Mouse (Mus musculus) kidney, embryonic 15.5 days (tissue): ENCODE results near the gene Vezt. TPM values are rescaled to one million over a fixed set of nuclear protein-coding genes. Genes with fewer than 3 reads are reported as not detected.
A peak's percentile ranks its signal among the peaks of the same experiment; 100 is the strongest.

Experiments used
- ATAC-seq: fragments of 200-750 bp; cut with Nextera tagmentation; replicated peaks from 2 replicates; pipeline ENCODE4 v1.8.0; 2017; ENCODE audit warnings: moderate TSS enrichment; ENCODE audit not compliant: low FRiP score
- H3K27ac ChIP-seq: fragments of 300-500 bp; sonication (generic); 2 replicates; pipeline ENCODE4 v1.5.1; 2015; ENCODE audit warnings: mild to moderate bottlenecking, inconsistent platforms
- H3K27me3 ChIP-seq: fragments of 300-500 bp; sonication (generic); 2 replicates; pipeline ENCODE4 v1.6.1; 2015; ENCODE audit warnings: inconsistent platforms
- H3K36me3 ChIP-seq: fragments of 300-500 bp; sonication (generic); 2 replicates; pipeline ENCODE4 v1.6.1; 2015; ENCODE audit warnings: inconsistent platforms
- H3K4me1 ChIP-seq: fragments of 300-500 bp; sonication (generic); 2 replicates; pipeline ENCODE4 v1.6.1; 2015; ENCODE audit warnings: inconsistent platforms
- H3K4me2 ChIP-seq: fragments of 300-500 bp; sonication (generic); 2 replicates; pipeline ENCODE4 v1.6.1; 2015; ENCODE audit warnings: moderate library complexity, mild to moderate bottlenecking, inconsistent platforms
- H3K4me3 ChIP-seq: fragments of 300-500 bp; sonication (generic); replicated peaks from 2 replicates; pipeline ENCODE4 v1.5.1; 2015; ENCODE audit warnings: mild to moderate bottlenecking, inconsistent platforms
- H3K9ac ChIP-seq: fragments of 300-500 bp; sonication (generic); 2 replicates; pipeline ENCODE4 v1.6.1; 2015; ENCODE audit warnings: mild to moderate bottlenecking, inconsistent platforms
- H3K9me3 ChIP-seq: fragments of 300-500 bp; sonication (generic); replicated peaks from 2 replicates; pipeline ENCODE4 v1.6.1; 2016; ENCODE audit warnings: inconsistent platforms
- WGBS: fragments of 180-500 bp; shearing (Covaris S2); methylation state at CpG from one replicate; pipeline ENCODE4 v1.1.7; 2015; ENCODE audit warnings: mixed read lengths; 5-methylcytosine and 5-hydroxymethylcytosine counted together
- polyA plus RNA-seq: library from polyadenylated mRNA; unstranded; fragments of >200 nt; fragmentation: Nextera tagmentation; extraction: Ambion mirVana; gene quantifications from 2 replicates; pipeline ENCODE4 v1.2.1, GENCODE M21; 2015

Gene Vezt
- polyA plus RNA-seq, 1 experiment from 2014 or later = 23.6 TPM

DNA sequence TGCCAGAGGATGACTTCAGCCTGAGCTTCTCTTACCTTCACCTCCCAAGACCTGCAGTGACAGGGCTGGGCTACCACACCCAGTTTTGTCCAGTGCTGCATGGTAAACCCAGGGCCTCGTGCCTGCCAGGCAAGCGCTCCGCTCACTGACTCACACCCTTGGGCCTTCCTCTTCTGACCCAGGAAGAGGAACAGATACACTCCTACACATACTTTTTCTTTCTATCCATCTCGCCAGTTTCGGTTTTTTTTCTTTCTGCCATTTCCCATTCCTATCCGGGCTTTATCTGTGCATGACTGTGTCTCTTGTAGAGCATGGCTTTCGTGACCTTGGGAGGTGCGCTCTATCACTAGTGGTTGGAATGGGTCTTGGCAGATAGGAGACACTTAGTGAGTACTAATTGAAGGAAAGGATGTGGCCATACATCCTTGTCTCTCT is 24.0 kb upstream of the Vezt start:
- Histone ChIP-seq H3K9ac (no peak overlapping the region), H3K27ac (no peak overlapping the region), H3K27me3 (no peaks in the 10 kb centered on the region), H3K9me3 (no peaks in the 10 kb centered on the region), H3K36me3 (no peaks in the 10 kb centered on the region), H3K4me2 (no peak overlapping the region), H3K4me1 (no peaks in the 10 kb centered on the region; the same call in 1 of the 2 replicates), H3K4me3 (no peak overlapping the region)
- 84% methylated on average over 8 of the region's 8 CpGs for WGBS
- ATAC-seq = no peak

DNA sequence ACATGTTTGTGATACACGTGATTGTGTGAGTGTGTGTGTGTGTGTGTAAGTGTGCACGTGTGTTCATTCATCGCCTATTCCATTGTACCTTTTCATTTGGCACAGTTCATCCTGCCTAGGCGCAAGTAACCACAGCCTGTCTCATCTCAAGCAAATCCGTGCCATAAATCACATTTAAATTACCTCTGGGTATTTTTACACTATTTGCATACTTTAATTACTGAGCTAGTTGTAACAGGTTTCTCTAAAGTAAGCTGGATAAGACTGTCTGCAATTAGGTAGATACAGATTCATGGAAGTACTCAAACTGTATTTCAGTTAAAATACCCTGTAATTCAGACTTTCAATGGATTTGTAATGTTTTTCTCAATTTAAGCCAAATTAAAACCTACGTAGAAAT is 20.9 kb upstream of the Vezt start:
- Histone ChIP-seq H3K4me1 (no peaks in the 10 kb centered on the region; the same call in 1 of the 2 replicates), H3K9ac (no peak overlapping the region), H3K4me3 (no peak overlapping the region), H3K9me3 (no peaks in the 10 kb centered on the region), H3K27ac (no peak overlapping the region), H3K36me3 (no peaks in the 10 kb centered on the region), H3K27me3 (no peaks in the 10 kb centered on the region), H3K4me2 (no peak overlapping the region)
- 84% methylated on average over 6 of the region's 6 CpGs for WGBS
- ATAC-seq = no peak

DNA sequence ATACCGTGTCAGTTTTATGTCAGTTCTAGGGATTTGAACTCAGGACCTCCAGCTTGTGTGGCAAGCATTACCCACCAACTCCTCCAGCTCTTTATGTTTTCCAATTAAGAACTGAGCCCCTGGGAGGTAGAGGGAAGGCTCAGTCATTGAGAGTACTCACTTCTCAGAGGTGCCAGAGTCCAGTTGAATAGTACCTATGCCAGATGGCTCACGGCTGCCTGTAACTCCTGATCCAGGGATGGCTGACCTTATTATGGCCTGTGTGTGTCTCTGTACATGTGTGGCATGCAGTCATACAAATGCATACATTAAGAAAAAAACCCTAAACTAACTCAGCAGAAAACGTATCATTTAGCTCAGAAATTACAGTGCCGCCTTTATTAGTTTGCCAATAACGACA is 15.1 kb upstream of the Vezt start:
- peaks cover 5% of the 10 kb centered on the region for H3K36me3 ChIP-seq
- H3K4me3 ChIP-seq = no peak overlapping the region
- H3K4me2 ChIP-seq = no peak overlapping the region
- H3K27ac ChIP-seq = no peak overlapping the region
- ATAC-seq = no peak
- no peaks in the 10 kb centered on the region for H3K9me3 ChIP-seq
- peaks cover 22% of the 10 kb centered on the region for H3K4me1 ChIP-seq
- H3K9ac ChIP-seq = no peak overlapping the region
- H3K27me3 ChIP-seq = no peaks in the 10 kb centered on the region
- WGBS = 94% methylated on average over 5 of the region's 5 CpGs

DNA sequence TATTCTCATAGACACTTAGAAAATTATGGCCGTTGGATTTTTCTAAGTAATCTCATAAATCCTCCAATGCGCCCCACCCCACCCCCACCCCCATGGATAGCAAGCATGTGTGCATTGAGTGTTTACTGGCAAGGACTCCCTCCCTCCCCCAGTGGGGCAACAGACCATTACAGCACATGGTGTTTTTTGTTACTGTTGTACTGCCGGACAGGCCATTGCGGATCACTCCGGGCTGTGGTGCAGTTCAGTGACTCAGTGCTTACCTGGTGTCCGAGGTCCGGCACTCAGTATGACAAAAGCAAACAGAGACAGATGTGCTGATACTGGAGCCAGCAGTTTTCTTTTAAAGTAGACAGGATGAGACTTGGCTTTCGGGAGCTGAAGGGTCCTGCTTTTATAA is 13.5 kb upstream of the Vezt start:
- 0 out of 2 replicates have a peak, but pooled peaks have one; percentile 29 for ATAC-seq
- Histone ChIP-seq H3K27me3 (no peaks in the 10 kb centered on the region), H3K9me3 (no peaks in the 10 kb centered on the region), H3K4me2 (no peak overlapping the region), H3K36me3 (peaks cover 21% of the 10 kb centered on the region), H3K9ac (no peak overlapping the region), H3K4me3 (no peak overlapping the region), H3K27ac (no peak overlapping the region), H3K4me1 (peaks cover 22% of the 10 kb centered on the region)
- 55% methylated on average over 8 of the region's 8 CpGs for WGBS

DNA sequence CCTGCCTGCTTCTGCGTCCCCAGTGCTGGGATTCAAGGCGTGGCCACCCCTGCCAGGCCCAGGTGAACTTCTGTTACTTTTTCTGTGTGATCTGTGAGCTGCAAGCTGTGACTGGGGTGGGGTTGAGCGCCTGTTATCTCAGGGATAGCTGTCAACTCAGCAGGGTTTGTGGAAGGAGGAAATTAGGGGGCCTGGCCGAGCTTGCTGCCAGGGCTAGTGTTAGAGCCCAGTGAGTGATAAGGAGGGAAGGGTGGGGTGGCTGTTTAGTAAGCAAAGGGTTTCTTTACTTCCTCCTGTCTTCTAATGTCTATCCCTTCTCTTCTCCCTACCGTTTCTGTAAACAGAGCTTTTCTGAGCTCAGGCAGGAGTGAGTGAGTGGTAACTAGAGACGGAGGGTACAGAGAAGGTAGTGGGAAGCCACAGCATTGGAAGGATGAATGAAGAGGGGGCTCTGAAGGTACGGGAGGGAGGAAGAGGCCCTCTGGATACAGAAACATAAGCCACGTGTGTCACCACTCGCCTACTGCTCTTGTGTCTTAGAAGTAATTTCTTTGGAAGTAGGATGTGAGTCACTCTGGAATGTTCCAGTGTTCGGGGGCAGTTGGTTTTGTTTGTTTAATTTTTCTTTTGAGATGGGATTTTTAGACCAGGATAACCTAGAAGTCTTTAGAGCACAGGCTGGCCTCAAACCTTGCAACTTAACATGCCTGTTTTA is 12.4 kb upstream of the Vezt start:
- H3K9ac ChIP-seq = no peak overlapping the region
- H3K27me3 ChIP-seq = no peaks in the 10 kb centered on the region
- peak; percentile 49; the same call in 1 of the 2 replicates for ATAC-seq
- no peaks in the 10 kb centered on the region for H3K9me3 ChIP-seq
- 0 out of 2 replicates have a peak overlapping the region, but pooled peaks have one; percentile 19 for H3K27ac ChIP-seq
- no peak overlapping the region for H3K4me2 ChIP-seq
- WGBS = 59% methylated on average over 10 of the region's 10 CpGs
- H3K4me3 ChIP-seq = no peak overlapping the region
- H3K36me3 ChIP-seq = peaks cover 25% of the 10 kb centered on the region
- peaks cover 22% of the 10 kb centered on the region for H3K4me1 ChIP-seq

DNA sequence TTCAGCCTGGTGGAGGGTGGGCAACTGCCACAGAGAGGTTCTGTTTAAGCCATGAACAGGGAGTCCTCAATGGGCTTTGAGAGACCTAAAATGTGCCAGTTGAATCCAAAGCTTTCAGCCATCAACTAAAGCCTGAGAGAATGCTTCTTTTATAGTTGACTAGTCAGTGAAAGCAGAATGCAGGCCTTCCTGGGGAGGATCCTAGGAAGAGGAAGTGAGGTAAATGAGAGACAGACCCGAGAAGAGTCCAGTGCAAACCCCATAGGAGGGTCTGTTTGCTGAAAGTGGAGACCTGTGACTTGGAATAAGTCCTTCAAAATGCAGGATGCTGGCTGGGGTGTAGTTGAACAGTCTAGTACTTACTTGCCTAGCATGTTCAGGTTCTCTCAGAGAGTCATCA is 11.4 kb upstream of the Vezt start:
- Histone ChIP-seq H3K4me3 (no peak overlapping the region), H3K36me3 (peaks cover 25% of the 10 kb centered on the region), H3K27me3 (no peaks in the 10 kb centered on the region), H3K4me1 (peaks cover 22% of the 10 kb centered on the region), H3K9ac (no peak overlapping the region), H3K9me3 (no peaks in the 10 kb centered on the region), H3K4me2 (no peak overlapping the region), H3K27ac (no peak overlapping the region)
- ATAC-seq = no peak
- WGBS = 63% methylated on average over 1 of the region's 1 CpGs

DNA sequence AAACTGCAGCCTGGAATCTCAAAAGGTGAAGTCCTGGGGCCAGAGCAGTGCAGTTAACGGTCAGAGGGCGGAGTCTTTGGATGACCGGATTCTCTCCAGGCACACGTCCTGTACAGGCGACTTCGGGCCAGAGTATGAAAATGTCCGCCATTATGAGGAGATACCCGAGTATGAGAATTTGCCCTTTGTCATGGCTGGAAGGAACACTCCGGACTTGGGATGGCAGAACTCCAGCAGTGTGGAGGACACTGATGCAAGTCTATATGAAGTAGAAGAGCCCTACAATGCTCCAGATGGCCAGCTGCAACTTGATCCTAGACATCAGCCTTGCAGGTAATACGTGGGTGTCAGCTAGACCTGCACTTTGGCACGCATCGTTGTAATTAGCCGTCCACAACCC is 9.7 kb upstream of the Vezt start:
- no peak for ATAC-seq
- WGBS = 89% methylated on average over 13 of the region's 13 CpGs

DNA sequence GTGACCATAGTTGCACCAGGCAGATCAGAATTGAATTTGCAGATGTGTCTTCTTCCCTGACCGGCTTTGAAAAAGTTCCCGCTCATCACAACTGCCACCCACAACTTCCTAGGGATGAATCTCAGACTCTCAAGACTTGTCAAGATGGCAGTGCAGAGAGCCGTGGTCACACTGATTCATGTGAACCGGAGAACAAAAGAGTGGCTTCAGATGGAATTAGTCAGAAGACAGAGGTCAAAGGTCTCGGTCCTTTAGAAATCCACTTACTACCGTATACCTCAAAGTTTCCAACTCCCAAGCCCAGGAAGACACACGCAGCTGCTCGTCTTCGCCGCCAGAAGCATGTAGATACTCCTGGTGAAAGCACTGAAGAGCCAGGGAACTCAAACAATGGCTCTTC is 8.3 kb upstream of the Vezt start:
- Histone ChIP-seq H3K4me3 (no peak overlapping the region), H3K9me3 (no peaks in the 10 kb centered on the region), H3K9ac (no peak overlapping the region)

More for the DNA sequence above, 9.7 kb upstream of the Vezt start:
- Histone ChIP-seq H3K36me3 (peaks cover 25% of the 10 kb centered on the region), H3K4me3 (no peak overlapping the region), H3K4me2 (no peak overlapping the region), H3K4me1 (peaks cover 22% of the 10 kb centered on the region), H3K9ac (no peak overlapping the region), H3K27ac (no peak overlapping the region), H3K27me3 (no peaks in the 10 kb centered on the region), H3K9me3 (no peaks in the 10 kb centered on the region)

DNA sequence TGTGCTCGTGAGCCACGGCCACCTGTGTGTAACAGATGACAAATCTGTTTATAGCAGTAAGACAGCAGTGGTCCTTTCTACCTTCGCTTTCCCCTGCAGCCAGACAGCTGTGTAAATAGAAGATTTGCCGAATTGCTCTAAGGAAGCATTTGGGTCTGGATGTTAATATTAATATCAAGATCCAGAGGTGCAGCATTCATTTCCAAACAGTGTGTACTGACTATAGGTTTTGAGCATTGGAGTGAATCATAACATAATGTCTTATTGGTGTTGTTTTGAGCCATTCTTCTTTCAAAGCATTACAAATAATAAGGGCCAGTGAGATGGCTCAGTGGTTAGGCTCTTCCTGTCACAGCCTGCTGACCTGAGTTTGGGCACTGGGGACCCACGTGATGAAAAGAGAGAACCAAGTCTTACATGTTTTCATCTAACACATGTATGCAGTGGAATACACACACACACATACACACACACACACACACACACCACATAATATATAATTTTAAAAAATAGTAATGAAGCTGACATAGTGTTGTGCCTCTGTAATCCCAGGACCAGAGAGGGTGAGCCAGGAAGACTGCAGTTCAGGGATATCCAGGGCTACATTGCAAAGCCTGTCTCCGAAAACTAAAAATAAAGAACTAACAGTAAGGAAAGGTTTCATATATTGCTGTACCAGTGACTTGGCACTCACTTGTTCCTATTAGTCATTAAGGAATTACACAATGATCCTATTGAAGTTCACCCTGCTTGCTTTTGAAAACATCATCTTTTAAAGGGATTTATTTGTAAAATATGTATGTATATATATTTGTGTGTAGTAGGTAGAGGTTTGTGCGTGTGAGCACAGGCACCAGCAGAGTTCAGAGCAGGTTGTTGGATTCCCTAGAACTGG is 3.0 kb upstream of the Vezt start:
- ATAC-seq = no peak
- no peak overlapping the region; the same call in 1 of the 2 replicates for H3K4me2 ChIP-seq
- WGBS = 66% methylated on average over 7 of the region's 7 CpGs

More for the DNA sequence above, 8.3 kb upstream of the Vezt start:
- ATAC-seq = no peak
- Histone ChIP-seq H3K27me3 (no peaks in the 10 kb centered on the region), H3K27ac (no peak overlapping the region), H3K36me3 (peaks cover 25% of the 10 kb centered on the region), H3K4me2 (no peak overlapping the region), H3K4me1 (peaks cover 12% of the 10 kb centered on the region)
- 83% methylated on average over 10 of the region's 10 CpGs for WGBS

DNA sequence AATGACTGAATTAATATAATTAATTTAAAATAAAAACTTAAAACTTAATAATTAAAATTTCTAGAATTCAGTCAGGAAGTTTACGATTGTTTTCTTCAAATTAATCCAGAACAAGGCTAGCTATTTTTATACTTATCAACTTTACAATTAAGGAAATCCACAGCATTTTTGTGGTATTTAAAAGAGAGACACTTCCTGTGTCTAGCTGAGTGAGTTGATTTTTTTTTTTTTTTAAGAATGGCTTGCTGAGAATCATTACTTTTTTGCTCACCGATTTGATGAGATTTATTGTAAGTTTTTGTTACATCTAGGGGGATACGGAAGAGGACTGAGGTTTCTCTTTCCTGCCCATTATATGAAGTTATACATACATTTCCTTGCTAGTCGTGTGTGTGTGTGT is 2.0 kb upstream of the Vezt start:
- no peak for ATAC-seq
- Histone ChIP-seq H3K4me3 (peak overlapping the region; percentile 88; the same call in 1 of the 2 replicates), H3K27me3 (no peaks in the 10 kb centered on the region), H3K9ac (no peak overlapping the region), H3K36me3 (no peaks in the 10 kb centered on the region), H3K9me3 (no peaks in the 10 kb centered on the region), H3K4me2 (peak overlapping the region; percentile 70), H3K27ac (no peak overlapping the region), H3K4me1 (peaks cover 18% of the 10 kb centered on the region)
- 64% methylated on average over 4 of the region's 4 CpGs for WGBS

More for the DNA sequence above, 3.0 kb upstream of the Vezt start:
- no peak overlapping the region for H3K4me3 ChIP-seq
- no peak overlapping the region for H3K27ac ChIP-seq
- no peaks in the 10 kb centered on the region for H3K9me3 ChIP-seq
- no peaks in the 10 kb centered on the region for H3K27me3 ChIP-seq
- peaks cover 18% of the 10 kb centered on the region for H3K4me1 ChIP-seq
- no peaks in the 10 kb centered on the region; the same call in 1 of the 2 replicates for H3K36me3 ChIP-seq
- no peak overlapping the region for H3K9ac ChIP-seq

DNA sequence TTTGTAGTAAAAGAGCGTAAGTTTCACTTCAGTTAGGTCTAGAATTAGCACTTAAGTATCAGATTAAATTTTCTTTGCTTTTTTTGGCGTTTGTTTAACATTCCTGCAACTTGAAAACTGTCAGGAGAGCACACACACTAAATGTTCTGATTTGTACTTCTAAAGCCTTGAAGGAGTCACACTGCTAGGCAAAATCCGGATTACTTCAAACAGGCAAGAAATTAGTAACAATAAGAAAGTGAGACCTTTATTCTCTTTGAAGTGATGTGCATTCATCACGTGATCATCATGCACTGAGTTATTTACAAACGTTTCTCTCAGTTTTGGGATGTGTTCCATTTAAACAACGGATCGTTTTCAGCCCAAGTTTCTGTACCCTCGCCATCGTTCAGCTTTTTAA is 1.6 kb upstream of the Vezt start:
- H3K9ac ChIP-seq = no peak overlapping the region
- H3K36me3 ChIP-seq = no peaks in the 10 kb centered on the region
- H3K27me3 ChIP-seq = no peaks in the 10 kb centered on the region
- H3K4me2 ChIP-seq = peak overlapping the region; percentile 70
- no peak for ATAC-seq
- peak overlapping the region; percentile 88 for H3K4me3 ChIP-seq
- H3K27ac ChIP-seq = no peak overlapping the region
- WGBS = 44% methylated on average over 9 of the region's 9 CpGs
- H3K4me1 ChIP-seq = peaks cover 18% of the 10 kb centered on the region
- H3K9me3 ChIP-seq = no peaks in the 10 kb centered on the region

DNA sequence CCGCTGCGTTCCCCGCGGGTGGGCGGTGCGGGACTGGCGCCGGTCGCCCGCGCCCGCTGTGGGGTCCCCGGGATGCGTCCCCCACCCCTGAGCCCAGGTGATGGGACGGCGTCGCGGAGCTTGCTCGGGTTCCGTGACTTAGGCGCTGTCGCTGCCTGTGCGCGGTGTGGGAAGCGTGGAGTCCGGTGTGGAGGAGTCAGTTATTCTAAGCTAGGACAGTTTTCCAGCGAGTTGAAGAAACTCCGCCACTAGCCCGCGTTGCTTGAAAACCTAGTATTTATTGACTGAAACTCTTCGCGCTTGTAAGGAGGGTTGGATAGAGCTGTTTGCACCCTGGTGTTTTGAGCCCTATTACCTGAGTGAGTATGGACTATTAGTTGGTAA is 750 bp upstream of the Vezt start:
- Histone ChIP-seq H3K36me3 (no peaks in the 10 kb centered on the region), H3K9ac (peak overlapping the region; percentile 73), H3K4me3 (peak overlapping the region; percentile 88), H3K4me2 (peak overlapping the region; percentile 70), H3K27me3 (no peaks in the 10 kb centered on the region), H3K4me1 (peaks cover 18% of the 10 kb centered on the region), H3K9me3 (no peaks in the 10 kb centered on the region), H3K27ac (peak overlapping the region; percentile 74)
- under 1% methylated on average over 32 of the region's 32 CpGs for WGBS
- peak; percentile 46 for ATAC-seq
